28 mouse cellular contexts compared by ENCODE assay signal in the genomic region with DNA sequence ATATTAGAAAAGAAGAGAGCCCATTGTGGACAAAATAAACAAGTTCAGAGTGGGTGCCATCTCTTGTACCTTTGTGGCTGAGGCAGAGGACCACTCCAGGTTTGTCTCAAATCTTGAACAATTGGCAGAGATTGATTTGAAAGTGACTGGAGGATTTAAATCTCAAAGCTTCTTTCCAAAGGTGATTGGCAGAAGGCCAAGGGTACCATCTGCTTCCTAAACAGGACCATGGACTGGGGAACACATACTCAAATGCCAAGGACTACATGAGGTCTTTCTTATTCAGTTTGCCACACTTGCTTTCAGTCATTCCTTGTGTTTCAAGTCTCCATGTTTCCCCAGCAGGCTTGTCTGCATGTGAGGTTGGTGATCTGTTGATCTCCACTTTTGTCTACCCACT.
DNase-seq lines count a peak whose midpoint lies in the region; ATAC-seq and TF ChIP-seq lines count a peak whose summit lies in the region.
"Had no signal": no experiment of that assay in that cellular context is flagged by ENCODE, and none has a peak within 500 bp of the region (broad histone marks: within the 10 kb centered on the region; RNA-seq: fewer than 3 reads in every experiment).

No protein-coding gene starts in this region.

- no peaks in the 10 kb centered on the region for H3K27me3 ChIP-seq in hindbrain, postnatal 0 days (ENCODE audit: insufficient read depth, low read length)
- no peaks in the 10 kb centered on the region for H3K27me3 ChIP-seq in hindbrain, embryonic 10.5 days (ENCODE audit: insufficient read depth, poor library complexity, severe bottlenecking)
- H3K27me3 ChIP-seq in midbrain, postnatal 0 days (ENCODE audit: insufficient read depth, low read length): no peaks in the 10 kb centered on the region
- H3K27me3 ChIP-seq in midbrain, embryonic 16.5 days (ENCODE audit: control insufficient read depth, insufficient read depth, low read depth, low read length): no peaks in the 10 kb centered on the region
- H3K27me3 ChIP-seq in intestine, postnatal 0 days (replicated peaks; ENCODE audit: control insufficient read depth, insufficient read depth, low read length): no peaks in the 10 kb centered on the region
- H3K27me3 ChIP-seq: CH12.LX; embryonic facial prominence, embryonic 12.5 days; embryonic facial prominence, embryonic 15.5 days; forebrain, embryonic 12.5 days; heart, embryonic 13.5 days; hindbrain, embryonic 13.5 days; Patski had no signal

- no peaks in the 10 kb centered on the region for H3K36me3 ChIP-seq in hindbrain, postnatal 0 days (ENCODE audit: insufficient read depth, low read length)
- H3K36me3 ChIP-seq in hindbrain, embryonic 10.5 days: no peaks in the 10 kb centered on the region
- no peaks in the 10 kb centered on the region for H3K36me3 ChIP-seq in midbrain, postnatal 0 days (ENCODE audit: insufficient read depth, low read length)
- H3K36me3 ChIP-seq in midbrain, embryonic 16.5 days (ENCODE audit: control insufficient read depth, insufficient read depth, low read length): no peaks in the 10 kb centered on the region
- no peaks in the 10 kb centered on the region for H3K36me3 ChIP-seq in intestine, postnatal 0 days (ENCODE audit: control insufficient read depth, insufficient read depth)
- H3K36me3 ChIP-seq: embryonic facial prominence, embryonic 12.5 days; embryonic facial prominence, embryonic 15.5 days; forebrain, embryonic 12.5 days; G1E; heart, embryonic 10.5 days; heart, embryonic 13.5 days; hindbrain, embryonic 13.5 days had no signal

- peak; percentile 42 to 45 for DNase-seq in cerebellum, postnatal 14 days
- no peak for DNase-seq in cerebellum, adult 18-20 months
- peak; percentile 59 for DNase-seq in hindbrain, postnatal 0 days (ENCODE audit: low spot score)
- DNase-seq in hindbrain, embryonic 10.5 days (ENCODE audit: low spot score): no peak
- peak; percentile 50 for DNase-seq in midbrain, postnatal 0 days (ENCODE audit: low spot score)
- DNase-seq: adrenal gland, adult 8-10 months; adrenal gland, postnatal 25 days; B cell, adult 2 months; cerebellum, adult 2 months; gastrocnemius, postnatal 10 days; gastrocnemius, postnatal 36 days; heart, adult 2 months; heart, postnatal 14 days; heart, postnatal 4 days; kidney, adult 11 months had no signal

- H3K4me2 ChIP-seq in hindbrain, postnatal 0 days (ENCODE audit: low read depth, low read length): no peak overlapping the region
- H3K4me2 ChIP-seq in midbrain, postnatal 0 days (ENCODE audit: low read depth, low read length, poor library complexity, severe bottlenecking): no peak overlapping the region
- no peak overlapping the region for H3K4me2 ChIP-seq in midbrain, embryonic 16.5 days (ENCODE audit: low read length)
- no peak overlapping the region for H3K4me2 ChIP-seq in intestine, postnatal 0 days (replicated peaks; ENCODE audit: low read depth)
- H3K4me2 ChIP-seq: embryonic facial prominence, embryonic 12.5 days; embryonic facial prominence, embryonic 15.5 days; forebrain, embryonic 12.5 days; heart, embryonic 13.5 days; hindbrain, embryonic 13.5 days had no signal

- H3K9me3 ChIP-seq in hindbrain, postnatal 0 days (ENCODE audit: low read length): no peaks in the 10 kb centered on the region
- H3K9me3 ChIP-seq in hindbrain, embryonic 10.5 days: no peaks in the 10 kb centered on the region
- no peaks in the 10 kb centered on the region for H3K9me3 ChIP-seq in midbrain, postnatal 0 days (ENCODE audit: low read length)
- H3K9me3 ChIP-seq in midbrain, embryonic 16.5 days (replicated peaks; ENCODE audit: control insufficient read depth, low read length, poor library complexity, severe bottlenecking): no peaks in the 10 kb centered on the region
- H3K9me3 ChIP-seq in intestine, postnatal 0 days (ENCODE audit: control insufficient read depth): no peaks in the 10 kb centered on the region
- H3K9me3 ChIP-seq: embryonic facial prominence, embryonic 12.5 days; embryonic facial prominence, embryonic 15.5 days; G1E; hindbrain, embryonic 13.5 days had no signal

- H3K27ac ChIP-seq in hindbrain, postnatal 0 days: no peak overlapping the region
- H3K27ac ChIP-seq in hindbrain, embryonic 10.5 days: no peak overlapping the region
- no peak overlapping the region for H3K27ac ChIP-seq in midbrain, postnatal 0 days (ENCODE audit: low read depth, low read length)
- H3K27ac ChIP-seq in midbrain, embryonic 16.5 days (ENCODE audit: low read length): no peak overlapping the region
- no peak overlapping the region for H3K27ac ChIP-seq in intestine, postnatal 0 days (ENCODE audit: low read depth, low read length)
- H3K27ac ChIP-seq: embryonic facial prominence, embryonic 12.5 days; embryonic facial prominence, embryonic 15.5 days; forebrain, embryonic 12.5 days; heart, adult 2 months; heart, embryonic 10.5 days; heart, embryonic 13.5 days; hindbrain, embryonic 13.5 days had no signal

- H3K9ac ChIP-seq in hindbrain, postnatal 0 days (replicated peaks; ENCODE audit: low read length): no peak overlapping the region
- H3K9ac ChIP-seq in midbrain, postnatal 0 days (replicated peaks; ENCODE audit: low read length, poor library complexity, severe bottlenecking): no peak overlapping the region
- H3K9ac ChIP-seq in midbrain, embryonic 16.5 days (ENCODE audit: low read depth, low read length): no peak overlapping the region
- H3K9ac ChIP-seq in intestine, postnatal 0 days (ENCODE audit: low read depth, low read length): no peak overlapping the region
- H3K9ac ChIP-seq: embryonic facial prominence, embryonic 12.5 days; embryonic facial prominence, embryonic 15.5 days; forebrain, embryonic 12.5 days; heart, embryonic 13.5 days; hindbrain, embryonic 13.5 days had no signal

- H3K4me1 ChIP-seq in hindbrain, postnatal 0 days (ENCODE audit: insufficient read depth, low read length): no peaks in the 10 kb centered on the region
- no peaks in the 10 kb centered on the region for H3K4me1 ChIP-seq in hindbrain, embryonic 10.5 days (replicated peaks)
- H3K4me1 ChIP-seq in midbrain, postnatal 0 days (ENCODE audit: insufficient read depth, low read length): no peaks in the 10 kb centered on the region
- H3K4me1 ChIP-seq in midbrain, embryonic 16.5 days (ENCODE audit: control insufficient read depth, insufficient read depth, low read length): no peaks in the 10 kb centered on the region
- no peaks in the 10 kb centered on the region for H3K4me1 ChIP-seq in intestine, postnatal 0 days (replicated peaks; ENCODE audit: control insufficient read depth, insufficient read depth, low read length)
- H3K4me1 ChIP-seq: embryonic facial prominence, embryonic 12.5 days; embryonic facial prominence, embryonic 15.5 days; forebrain, embryonic 12.5 days; heart, embryonic 10.5 days; heart, embryonic 13.5 days; hindbrain, embryonic 13.5 days had no signal

- H3K4me3 ChIP-seq in hindbrain, postnatal 0 days (ENCODE audit: low read length): no peak overlapping the region
- H3K4me3 ChIP-seq in hindbrain, embryonic 10.5 days: no peak overlapping the region
- H3K4me3 ChIP-seq in midbrain, postnatal 0 days (ENCODE audit: low read depth, low read length): no peak overlapping the region
- H3K4me3 ChIP-seq in midbrain, embryonic 16.5 days (ENCODE audit: low read depth, low read length): no peak overlapping the region
- H3K4me3 ChIP-seq in intestine, postnatal 0 days (ENCODE audit: low read depth, low read length): no peak overlapping the region
- H3K4me3 ChIP-seq: embryonic facial prominence, embryonic 12.5 days; embryonic facial prominence, embryonic 15.5 days; forebrain, embryonic 12.5 days; heart, adult 2 months; heart, embryonic 10.5 days; heart, embryonic 13.5 days; hindbrain, embryonic 13.5 days had no signal

- no peak for ATAC-seq in hindbrain, postnatal 0 days
- ATAC-seq in midbrain, postnatal 0 days (ENCODE audit: low FRiP score): no peak
- ATAC-seq in midbrain, embryonic 16.5 days: no peak
- ATAC-seq in intestine, postnatal 0 days: no peak
- ATAC-seq: activated CD4-positive, CD25-positive, alpha-beta regulatory T cell, adult 4 months; forebrain, embryonic 16.5 days; Patski had no signal

- TF ChIP-seq CTCF in hindbrain, postnatal 0 days (IDR thresholded peaks at IDR 0.05; ENCODE audit: low read depth): no peak
- TF ChIP-seq CTCF in midbrain, postnatal 0 days (IDR thresholded peaks at IDR 0.05): no peak
- TF ChIP-seq CTCF in intestine, postnatal 0 days (IDR thresholded peaks at IDR 0.05; ENCODE audit: low read depth): no peak

Comparison
In these comparisons a context has a peak if more than half of its experiments do, and no peak if none do; other contexts are left out.
1. DNase-seq: peak in cerebellum, postnatal 14 days (2 of 2), hindbrain, postnatal 0 days (single experiment) and midbrain, postnatal 0 days (single experiment); none in cerebellum, adult 18-20 months (0 of 2) and hindbrain, embryonic 10.5 days (single experiment).